Mouse (Mus musculus) embryonic fibroblast, embryonic 13.5 days (primary cell): ENCODE data around the gene Pmel.

Experiments
- CTCF ChIP-seq: IDR thresholded peaks from 2 replicates; pipeline ENCODE4 v1.5.1; 2011; ENCODE audit warnings: mild to moderate bottlenecking, control low read depth, low read length, moderate library complexity, borderline replicate concordance; ENCODE audit not compliant: insufficient read depth
- POLR2A ChIP-seq: IDR thresholded peaks from 2 replicates; pipeline ENCODE4 v1.6.1; 2011; ENCODE audit warnings: low read depth, mild to moderate bottlenecking, control low read depth, low read length, moderate library complexity

DNA sequence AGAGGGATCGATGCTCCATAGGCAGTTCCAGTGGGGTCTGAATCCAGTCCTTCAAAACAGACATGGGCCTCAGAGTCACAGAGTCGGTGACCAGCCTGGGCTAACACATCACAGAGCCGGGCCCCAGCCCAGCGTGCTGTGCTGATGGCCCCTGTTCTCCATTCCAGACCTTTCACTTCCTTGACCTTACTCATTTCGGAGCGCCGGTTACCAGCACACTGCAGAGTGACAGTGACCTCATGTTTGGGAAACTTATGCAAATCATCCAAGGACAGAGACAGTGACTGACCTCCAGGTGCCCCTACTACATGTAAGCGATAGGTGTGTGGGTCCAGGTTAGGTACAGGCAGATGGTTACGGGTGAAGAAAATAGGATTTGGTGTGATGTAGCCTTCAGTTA, 32.8 kb upstream of the Pmel start:
- TF ChIP-seq POLR2A = no peak
- no peak for TF ChIP-seq CTCF
